Mouse (Mus musculus): ENCODE measurements around the gene Sycp3.

DNA sequence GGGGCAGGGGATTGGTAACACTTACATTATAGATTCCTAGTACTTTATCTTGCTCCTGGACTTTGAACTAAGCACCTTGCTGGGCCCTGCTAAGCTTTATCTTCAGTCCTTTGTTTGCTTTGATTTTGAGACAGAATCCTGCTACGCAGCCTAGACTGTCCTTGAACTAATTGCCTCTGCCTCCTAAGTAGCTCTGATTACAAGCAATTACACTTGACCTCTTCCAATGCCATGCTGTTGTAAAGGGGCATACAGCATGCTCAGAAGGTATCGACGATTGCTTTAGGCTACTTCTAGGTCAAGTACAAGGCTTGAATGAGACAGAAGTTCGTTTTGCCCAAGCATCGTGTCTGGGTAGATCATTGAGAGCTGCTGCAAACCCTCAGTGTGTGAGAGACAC is 45.9 kb downstream of the Sycp3 start:
- no peak for TF ChIP-seq CTCF (conservative IDR thresholded peaks at IDR 0.05; ENCODE audit: low read length)
- no peak for TF ChIP-seq POU5F1 (IDR thresholded peaks at IDR 0.05; ENCODE audit: borderline replicate concordance, low read length)
